Mouse (Mus musculus) kidney, postnatal 0 days (tissue): Measurements from ENCODE around the gene Tapt1. TPM values are rescaled to one million over a fixed set of nuclear protein-coding genes. Genes with fewer than 3 reads are reported as not detected.

Source experiments
- ATAC-seq: fragments of 200-750 bp; cut with Nextera tagmentation; replicated peaks from 2 replicates; pipeline ENCODE4 v1.8.0; 2017; ENCODE audit warnings: low read depth, moderate number of reproducible peaks, moderate TSS enrichment, moderate library complexity; ENCODE audit not compliant: low FRiP score
- DNase-seq: peaks from one replicate; pipeline ENCODE4 v3.0.0-alpha.2; 2016; ENCODE audit warnings: low spot score
- H3K27ac ChIP-seq: fragments of 300-500 bp; sonication (generic); 2 replicates; pipeline ENCODE4 v1.5.1; 2014; ENCODE audit warnings: mild to moderate bottlenecking
- H3K27me3 ChIP-seq: fragments of 300-500 bp; sonication (generic); 2 replicates; pipeline ENCODE4 v1.6.1; 2014; ENCODE audit warnings: low read length, mixed read lengths; ENCODE audit not compliant: insufficient read depth
- H3K36me3 ChIP-seq: fragments of 300-500 bp; sonication (generic); 2 replicates; pipeline ENCODE4 v1.6.1; 2014; ENCODE audit warnings: low read length, mixed read lengths; ENCODE audit not compliant: insufficient read depth
- H3K4me1 ChIP-seq: fragments of 300-500 bp; sonication (generic); replicated peaks from 2 replicates; pipeline ENCODE4 v1.6.1; 2014; ENCODE audit warnings: antibody characterized with exemption, low read length, mixed read lengths; ENCODE audit not compliant: insufficient read depth
- H3K4me2 ChIP-seq: fragments of 300-500 bp; sonication (generic); 2 replicates; pipeline ENCODE4 v1.6.1; 2014; ENCODE audit warnings: mild to moderate bottlenecking, low read length, moderate library complexity, mixed read lengths
- H3K4me3 ChIP-seq: fragments of 300-500 bp; sonication (generic); replicated peaks from 2 replicates; pipeline ENCODE4 v1.5.1; 2014; ENCODE audit warnings: low read depth, low read length
- H3K9ac ChIP-seq: fragments of 300-500 bp; sonication (generic); 2 replicates; pipeline ENCODE4 v1.6.1; 2014; ENCODE audit warnings: low read depth, low read length
- H3K9me3 ChIP-seq: fragments of 300-500 bp; sonication (generic); replicated peaks from 2 replicates; pipeline ENCODE4 v1.6.1; 2016; ENCODE audit warnings: low read length, inconsistent platforms, mixed read lengths
- CTCF ChIP-seq: IDR thresholded peaks from 2 replicates; pipeline ENCODE4 v1.5.1; 2016; ENCODE audit warnings: antibody characterized with exemption, low read depth, mild to moderate bottlenecking, moderate library complexity
- WGBS: fragments of 180-500 bp; shearing (Covaris S2); extraction: QIAGEN DNeasy Blood & Tissue Kit; methylation state at CpG from one replicate; pipeline ENCODE4 v1.1.7; 2014; 5-methylcytosine and 5-hydroxymethylcytosine counted together
- polyA plus RNA-seq: library from polyadenylated mRNA; unstranded; fragments of >200 nt; fragmentation: Nextera tagmentation; extraction: Ambion mirVana; gene quantifications from 2 replicates; pipeline ENCODE4 v1.2.1, GENCODE M21; 2015

Gene Tapt1
- polyA plus RNA-seq, 1 experiment from 2014 or later = 27.4 TPM

DNA sequence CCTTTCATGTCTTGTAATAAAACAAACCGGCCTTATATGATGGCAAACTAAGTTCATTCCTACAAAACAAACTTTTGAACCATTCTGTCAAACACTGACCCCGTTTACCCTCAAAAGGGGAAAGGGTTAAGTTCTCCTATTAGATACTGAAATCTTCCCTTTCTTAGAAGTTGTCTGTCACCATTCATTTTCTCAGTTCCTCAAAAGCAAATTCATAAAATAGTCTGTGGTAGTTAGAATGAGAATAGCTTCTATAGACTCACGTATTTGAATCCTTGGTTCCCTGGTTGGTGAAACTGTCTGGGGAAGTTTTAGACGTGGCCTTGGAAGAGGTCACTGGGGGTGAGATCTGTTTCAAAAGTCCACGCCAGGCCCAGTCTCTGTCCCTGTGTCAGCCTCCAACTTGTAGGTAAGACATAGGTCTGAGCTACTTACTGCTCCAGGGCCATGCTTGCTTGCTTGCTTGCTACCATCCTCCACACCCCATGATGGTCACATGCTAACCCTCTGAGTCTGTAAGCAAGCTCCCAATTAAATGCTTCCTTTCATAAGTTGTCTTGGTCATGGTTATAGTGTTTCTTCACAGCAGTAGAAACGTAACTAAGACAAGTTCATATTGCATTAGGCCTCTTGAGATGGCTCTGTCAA, 14.5 kb downstream of the Tapt1 start:
- Histone ChIP-seq H3K4me2 (no peak overlapping the region), H3K4me1 (0 out of 2 replicates have a peak, but pooled peaks cover 3% of the 10 kb centered on the region), H3K4me3 (no peak overlapping the region), H3K9me3 (no peaks in the 10 kb centered on the region), H3K36me3 (peaks cover 13% of the 10 kb centered on the region), H3K27ac (no peak overlapping the region), H3K27me3 (no peaks in the 10 kb centered on the region), H3K9ac (no peak overlapping the region)
- ATAC-seq (no peak), DNase-seq (no peak)
- WGBS = 83% methylated on average over 6 of the region's 6 CpGs
- TF ChIP-seq CTCF = no peak

DNA sequence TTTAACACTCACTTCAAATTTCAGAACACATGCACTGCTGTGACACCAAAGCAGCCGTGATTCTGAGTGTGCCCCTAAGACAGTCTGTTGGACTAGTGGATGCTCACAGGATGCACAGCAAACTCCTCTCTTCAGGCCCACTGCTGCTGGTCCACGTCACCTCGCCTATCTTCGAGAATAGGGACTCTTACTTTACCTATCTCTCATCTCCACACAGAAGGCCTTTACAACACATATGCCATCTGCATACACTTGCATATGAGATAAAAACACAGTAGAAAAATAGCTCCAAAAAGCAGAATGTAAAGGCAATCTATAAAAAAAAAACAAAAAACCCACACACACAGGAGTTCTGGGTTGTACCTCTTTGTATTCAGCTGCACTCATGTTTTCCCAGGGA, 19.1 kb downstream of the Tapt1 start:
- TF ChIP-seq CTCF = no peak
- DNase-seq (no peak), ATAC-seq (no peak)
- no peak overlapping the region for H3K4me3 ChIP-seq
- H3K36me3 ChIP-seq = peaks cover 8% of the 10 kb centered on the region; the same call in 1 of the 2 replicates
- H3K9me3 ChIP-seq = no peaks in the 10 kb centered on the region
- H3K4me2 ChIP-seq = no peak overlapping the region
- no peaks in the 10 kb centered on the region for H3K27me3 ChIP-seq
- 0 out of 2 replicates have a peak, but pooled peaks cover 3% of the 10 kb centered on the region for H3K4me1 ChIP-seq
- 84% methylated on average over 4 of the region's 4 CpGs for WGBS
- H3K27ac ChIP-seq = no peak overlapping the region
- H3K9ac ChIP-seq = no peak overlapping the region

DNA sequence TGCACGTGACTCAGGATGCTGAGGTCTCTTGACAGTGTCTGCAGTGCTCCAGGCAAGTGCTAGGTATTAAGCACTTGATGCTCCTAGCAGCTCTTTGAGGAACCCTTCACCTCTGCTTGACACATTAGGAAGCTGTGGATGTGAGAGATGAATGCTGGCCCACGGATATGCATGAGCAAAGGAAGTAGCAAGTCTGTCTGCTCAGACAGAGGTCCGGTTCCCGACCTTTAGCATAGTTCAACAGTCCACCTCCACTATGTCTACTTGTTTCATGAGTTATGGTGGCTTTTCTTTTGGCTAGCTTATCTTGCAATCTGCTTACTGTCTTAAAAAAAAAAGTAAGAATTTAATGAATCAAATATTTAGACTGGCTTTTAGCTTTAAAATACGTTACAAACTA, 19.8 kb downstream of the Tapt1 start:
- H3K4me1 ChIP-seq = 0 out of 2 replicates have a peak, but pooled peaks cover 3% of the 10 kb centered on the region
- ATAC-seq (no peak), DNase-seq (no peak)
- H3K27ac ChIP-seq = no peak overlapping the region
- H3K36me3 ChIP-seq = peaks cover 8% of the 10 kb centered on the region; the same call in 1 of the 2 replicates
- no peak for TF ChIP-seq CTCF
- H3K27me3 ChIP-seq = no peaks in the 10 kb centered on the region
- H3K4me2 ChIP-seq = no peak overlapping the region
- H3K9ac ChIP-seq = no peak overlapping the region
- 55% methylated on average over 5 of the region's 5 CpGs for WGBS
- H3K4me3 ChIP-seq = no peak overlapping the region
- no peaks in the 10 kb centered on the region for H3K9me3 ChIP-seq

DNA sequence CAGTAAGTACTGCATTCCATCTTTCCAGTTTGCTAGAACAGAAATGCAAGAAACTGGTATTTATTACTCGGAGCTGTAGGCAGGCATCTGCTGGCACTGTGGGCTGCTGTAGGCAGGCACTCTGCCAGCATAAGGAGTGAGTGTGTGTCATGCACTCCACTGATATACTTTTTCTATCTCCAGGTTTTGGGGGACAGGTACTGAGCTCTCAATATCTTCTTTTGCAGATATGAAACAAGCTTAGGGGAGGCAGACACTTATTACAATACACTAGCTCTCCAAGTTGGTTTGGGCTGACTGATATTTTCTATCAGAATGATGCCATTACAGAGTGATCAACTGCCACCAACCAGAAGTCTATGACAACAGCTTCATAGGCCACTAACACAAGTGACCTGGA, 23.0 kb downstream of the Tapt1 start:
- WGBS = 59% methylated on average over 1 of the region's 1 CpGs
- H3K27me3 ChIP-seq = no peaks in the 10 kb centered on the region
- no peak for DNase-seq
- H3K4me2 ChIP-seq = no peak overlapping the region
- no peak for TF ChIP-seq CTCF
- H3K9me3 ChIP-seq = no peaks in the 10 kb centered on the region
- H3K27ac ChIP-seq = no peak overlapping the region
- no peak overlapping the region for H3K9ac ChIP-seq
- no peaks in the 10 kb centered on the region for H3K36me3 ChIP-seq
- 0 out of 2 replicates have a peak, but pooled peaks cover 3% of the 10 kb centered on the region for H3K4me1 ChIP-seq
- H3K4me3 ChIP-seq = no peak overlapping the region
- no peak for ATAC-seq

DNA sequence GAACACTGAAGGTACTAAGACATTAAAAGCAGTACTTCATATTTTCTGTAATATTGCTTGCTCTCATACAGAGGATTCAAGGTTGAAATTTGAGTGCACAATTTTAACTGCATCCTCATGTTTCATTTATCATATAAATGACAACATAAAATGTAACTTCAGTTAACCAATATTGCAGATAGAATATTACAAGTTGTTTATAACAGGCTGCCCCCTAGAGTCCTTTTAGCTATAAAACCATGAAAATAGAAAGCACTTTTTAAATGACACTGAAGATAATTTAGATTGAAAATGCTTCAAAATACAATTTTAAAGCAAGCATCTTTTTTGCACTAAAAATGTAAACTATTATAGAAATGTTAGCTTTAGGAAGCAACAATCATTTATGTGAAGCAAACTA, 24.8 kb downstream of the Tapt1 start:
- no peaks in the 10 kb centered on the region for H3K4me1 ChIP-seq
- no peaks in the 10 kb centered on the region for H3K36me3 ChIP-seq
- H3K9ac ChIP-seq = no peak overlapping the region
- H3K27me3 ChIP-seq = no peaks in the 10 kb centered on the region
- H3K9me3 ChIP-seq = no peaks in the 10 kb centered on the region
- no peak overlapping the region for H3K27ac ChIP-seq
- peak; percentile 46 for TF ChIP-seq CTCF
- H3K4me3 ChIP-seq = no peak overlapping the region
- no peak for DNase-seq
- no peak for ATAC-seq
- H3K4me2 ChIP-seq = no peak overlapping the region

DNA sequence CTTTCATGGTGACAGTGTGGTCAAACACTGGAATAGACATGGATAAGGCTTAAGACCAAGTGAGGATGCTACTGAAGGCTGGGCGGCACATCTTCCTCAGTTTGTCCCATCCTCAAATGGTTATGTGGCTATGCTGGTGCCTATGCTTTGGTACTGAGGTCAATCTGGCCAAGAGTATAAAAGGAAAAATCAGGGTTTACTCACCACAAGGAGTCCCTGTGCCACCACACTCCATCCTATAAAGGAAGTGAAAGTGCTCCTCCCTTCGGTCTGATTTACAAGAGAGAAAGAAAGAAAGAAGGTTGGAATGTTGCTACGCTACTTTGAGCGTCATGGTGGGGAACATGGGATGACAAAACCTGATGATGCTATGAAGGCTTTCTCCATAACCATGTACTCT, 27.3 kb downstream of the Tapt1 start:
- 90% methylated on average over 4 of the region's 4 CpGs for WGBS
- H3K27ac ChIP-seq = no peak overlapping the region
- no peaks in the 10 kb centered on the region for H3K27me3 ChIP-seq
- H3K4me1 ChIP-seq = no peaks in the 10 kb centered on the region
- no peak for TF ChIP-seq CTCF
- no peak overlapping the region for H3K9ac ChIP-seq
- no peak overlapping the region for H3K4me2 ChIP-seq
- no peak overlapping the region for H3K4me3 ChIP-seq
- ATAC-seq (no peak), DNase-seq (no peak)
- H3K36me3 ChIP-seq = peaks cover under 1% of the 10 kb centered on the region
- H3K9me3 ChIP-seq = no peaks in the 10 kb centered on the region

DNA sequence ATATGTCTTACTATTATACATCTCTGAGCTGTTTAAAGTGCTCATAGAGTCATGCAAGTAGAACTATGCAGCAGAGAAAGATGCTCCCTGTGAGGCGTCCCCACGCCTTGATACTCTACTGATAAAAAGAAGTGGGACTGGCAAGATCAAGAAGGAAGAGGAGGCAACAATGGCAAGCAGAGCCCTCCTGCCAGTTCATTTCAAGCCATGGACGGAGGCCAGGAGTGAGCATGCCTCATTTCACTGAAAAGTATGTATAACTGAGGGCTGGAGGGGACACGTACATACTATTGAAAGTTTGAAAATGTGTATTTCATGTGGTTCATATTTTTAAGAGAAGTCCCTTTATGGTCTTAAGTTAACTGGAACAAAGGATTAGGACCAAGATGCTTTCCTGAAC, 28.0 kb downstream of the Tapt1 start:
- TF ChIP-seq CTCF = no peak
- WGBS = 95% methylated on average over 4 of the region's 4 CpGs

More for the DNA sequence above, 28.0 kb downstream of the Tapt1 start:
- peaks cover 4% of the 10 kb centered on the region for H3K36me3 ChIP-seq
- DNase-seq (no peak), ATAC-seq (no peak)
- no peak overlapping the region for H3K9ac ChIP-seq
- no peaks in the 10 kb centered on the region for H3K4me1 ChIP-seq
- H3K9me3 ChIP-seq = no peaks in the 10 kb centered on the region
- no peak overlapping the region for H3K4me2 ChIP-seq
- no peak overlapping the region for H3K4me3 ChIP-seq
- H3K27ac ChIP-seq = no peak overlapping the region
- no peaks in the 10 kb centered on the region for H3K27me3 ChIP-seq
